Mouse (Mus musculus) layer of hippocampus, postnatal 10 days (tissue): ENCODE results near the gene Apela. TPM values are rescaled to one million over a fixed set of nuclear protein-coding genes. Genes with fewer than 3 reads are reported as not detected.

Experiments
- DNase-seq, 2 experiments: peaks; one replicate each; pipeline ENCODE4 v3.0.0; 2021; ENCODE audit warnings: low spot score in 2 of 2
- long read RNA-seq: library from polyadenylated mRNA; stranded (forward); transcript quantifications from one replicate; pipeline ENCODE4 v2.0.0, GENCODE M21; 2023
- total RNA-seq, 2 experiments: library from RNA; stranded (reverse); gene quantifications; 2 replicates each; pipeline ENCODE4 v1.2.3; 2021

The Apela gene
- total RNA-seq, result not detected
- long read RNA-seq, result 0 reads

GRCm38 (mm10) chr8:65037117-65037533, at the start of gene Apela:
Gene Apela, minus strand, starts transcription at chr8:65037336.
- no peak for DNase-seq

- DNase-seq, result no peak
Measured at GRCm38 (mm10) chr8:65085680-65086079, 48.5 kb upstream of the Apela start.

DNA sequence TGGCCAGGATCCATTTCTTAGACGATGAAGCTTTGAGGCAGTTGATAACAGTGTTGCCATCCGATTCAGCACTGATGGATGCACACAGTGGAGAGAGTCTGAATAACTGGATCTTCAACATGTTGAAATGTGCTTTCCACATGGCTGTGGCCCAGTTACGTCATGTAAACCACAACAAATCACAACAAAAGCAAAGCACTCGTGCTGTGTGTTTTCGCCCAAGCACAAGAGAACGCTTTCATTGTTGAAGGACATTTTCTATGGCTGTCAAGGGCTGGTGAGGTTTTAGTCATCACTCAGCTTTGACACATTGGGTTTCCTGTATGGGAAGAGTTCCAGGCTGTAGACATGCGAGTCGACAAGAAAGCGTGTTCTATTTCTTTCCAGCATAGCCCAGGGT, 43.6 kb upstream of the Apela start:
- DNase-seq, result no peak

- no peak for DNase-seq
Measured at GRCm38 (mm10) chr8:65074733-65075132, 37.6 kb upstream of the Apela start, which contains the start of gene Gm10663. Gene Gm10663, plus strand, starts transcription at chr8:65075033.

DNA sequence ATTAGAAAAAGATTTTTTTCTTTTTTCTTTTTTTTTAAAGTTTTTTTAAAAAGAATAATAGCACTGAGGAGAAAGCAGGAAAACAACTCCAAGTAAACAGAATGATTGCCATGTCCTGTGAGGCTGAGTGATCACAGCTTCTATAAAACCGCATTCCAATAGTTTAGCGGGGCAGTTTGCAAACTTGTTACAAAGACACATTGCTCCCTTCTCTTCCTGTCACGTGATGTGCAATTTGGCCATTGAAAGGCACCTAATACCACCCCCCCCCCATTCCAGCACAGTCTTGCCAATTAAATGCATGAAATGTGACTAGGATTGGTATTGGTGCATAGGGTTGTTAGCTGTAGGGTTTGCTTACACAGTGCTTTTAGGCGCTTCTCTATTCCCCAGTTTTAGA, 33.9 kb upstream of the Apela start:
- DNase-seq, result no peak

- no peak for DNase-seq
Measured at GRCm38 (mm10) chr8:65068473-65068819, 31.3 kb upstream of the Apela start.

DNA sequence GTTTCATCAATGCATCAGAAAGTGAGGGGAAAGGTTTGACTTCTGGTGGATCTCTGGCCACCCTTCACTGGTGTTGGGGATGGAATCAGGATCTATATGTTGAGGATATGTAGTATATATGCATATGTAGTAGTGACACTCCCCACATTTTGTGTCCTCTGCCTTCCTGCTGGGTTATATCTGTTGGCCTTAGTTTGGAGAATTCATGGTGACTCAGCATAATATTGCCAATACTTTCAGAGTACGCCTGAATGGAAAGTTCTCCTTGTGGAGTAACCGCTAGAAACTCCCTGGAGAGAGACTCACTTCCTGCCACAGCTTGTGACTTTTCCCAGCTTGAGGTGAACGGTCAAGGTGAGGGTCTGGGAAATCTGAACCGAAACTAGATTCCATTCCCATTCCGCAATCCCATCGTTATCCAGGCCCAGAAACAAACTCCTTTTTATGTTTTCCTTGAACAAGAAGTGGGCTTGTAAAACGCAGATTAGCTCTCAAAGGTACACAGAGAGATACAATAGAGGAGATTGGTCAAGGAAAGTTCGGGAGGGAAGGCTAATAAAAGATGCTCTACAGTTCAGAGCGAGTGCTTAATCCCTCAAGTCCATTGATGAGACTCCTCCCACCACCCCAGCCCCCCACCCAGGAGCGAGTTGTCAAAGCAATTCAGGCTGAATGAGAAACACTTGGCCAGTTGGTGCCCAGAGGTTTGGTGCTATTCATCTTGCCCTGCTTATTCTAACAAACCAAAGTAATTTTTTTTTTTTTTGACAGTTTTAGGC, 30.7 kb upstream of the Apela start:
- DNase-seq, result no peak

DNA sequence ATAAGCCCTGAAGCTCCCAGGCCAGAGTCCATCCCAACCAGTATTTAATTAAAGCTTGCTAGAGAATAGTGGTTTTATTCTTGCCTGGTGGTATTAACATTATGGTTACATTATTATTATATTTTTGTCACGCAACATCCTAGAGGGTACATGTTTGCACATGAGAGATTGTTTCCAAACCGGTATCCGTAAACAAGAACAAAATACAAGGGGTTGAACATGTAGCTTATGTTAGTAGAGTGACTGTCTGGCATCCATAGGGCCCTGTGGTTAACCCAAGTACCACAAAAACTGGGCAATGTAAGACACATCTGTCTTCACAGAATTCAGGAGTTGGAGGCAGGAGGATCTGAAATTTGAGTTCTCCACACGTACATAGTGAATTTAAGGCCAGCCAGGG, 29.9 kb upstream of the Apela start:
- no peak for DNase-seq

- no peak for DNase-seq
Measured at GRCm38 (mm10) chr8:65065622-65066021, 28.5 kb upstream of the Apela start.

- no peak for DNase-seq
Measured at GRCm38 (mm10) chr8:65064071-65064470, 26.9 kb upstream of the Apela start.

- DNase-seq, result no peak
Measured at GRCm38 (mm10) chr8:65062195-65062594, 25.1 kb upstream of the Apela start.

- no peak for DNase-seq
Measured at GRCm38 (mm10) chr8:65056722-65057121, 19.6 kb upstream of the Apela start.

DNA sequence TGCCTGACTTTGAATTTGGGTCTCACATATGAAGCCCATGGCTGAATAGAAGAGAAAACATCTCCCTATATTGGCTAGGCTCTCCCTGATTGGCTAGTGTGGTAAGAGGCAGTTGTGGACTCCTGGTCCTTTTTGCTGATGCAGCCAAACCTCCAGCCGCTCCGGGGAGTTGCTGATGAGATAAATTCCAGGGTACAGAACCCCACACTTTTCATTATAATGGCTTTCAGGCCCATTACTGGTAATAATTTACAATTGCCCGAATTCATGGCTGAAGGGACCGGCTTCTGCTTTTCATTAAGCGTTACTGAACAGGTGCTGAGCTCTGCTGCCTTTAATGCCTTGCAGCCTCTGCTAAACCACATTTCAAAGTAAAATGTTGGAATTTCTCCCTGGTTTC, 16.8 kb upstream of the Apela start:
- DNase-seq, result no peak

DNA sequence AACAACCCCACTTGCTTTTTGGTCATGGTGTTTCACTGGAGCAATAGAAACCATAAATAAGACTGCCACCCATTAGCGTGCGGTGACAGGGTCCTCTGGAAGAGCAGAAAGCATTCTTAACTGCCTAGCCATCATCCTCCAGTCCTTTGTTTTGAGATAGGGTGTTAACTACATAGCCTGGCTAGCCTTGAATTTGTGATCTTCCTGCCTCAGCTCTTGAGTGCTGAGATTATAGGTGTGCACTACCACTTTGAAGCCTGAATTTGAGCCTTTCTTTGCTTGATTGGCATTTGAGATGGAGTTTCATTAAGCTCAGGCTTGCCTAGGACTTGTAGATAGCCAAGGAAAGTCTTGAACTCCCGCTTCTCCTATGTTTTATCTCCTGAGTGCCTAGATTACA, 16.4 kb upstream of the Apela start:
- no peak for DNase-seq

DNA sequence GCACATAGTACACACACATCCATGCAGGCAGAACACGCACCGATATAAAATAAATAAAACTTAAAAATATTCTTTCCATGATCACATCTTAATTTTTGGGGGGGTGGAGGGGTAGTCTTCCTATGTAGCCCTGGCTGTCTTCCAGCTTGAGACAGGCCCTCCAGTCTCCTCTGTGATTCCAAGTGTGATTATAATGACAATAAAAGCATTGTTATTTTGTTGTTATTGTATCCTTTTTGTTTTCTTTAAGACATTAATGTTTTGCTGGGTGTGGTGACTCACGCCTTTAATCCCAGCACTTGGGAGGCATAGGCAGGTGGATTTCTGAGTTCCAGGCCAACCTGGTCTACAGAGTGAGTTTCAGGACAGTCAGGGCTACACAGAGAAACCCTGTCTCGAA, 10.7 kb upstream of the Apela start:
- DNase-seq, result no peak

DNA sequence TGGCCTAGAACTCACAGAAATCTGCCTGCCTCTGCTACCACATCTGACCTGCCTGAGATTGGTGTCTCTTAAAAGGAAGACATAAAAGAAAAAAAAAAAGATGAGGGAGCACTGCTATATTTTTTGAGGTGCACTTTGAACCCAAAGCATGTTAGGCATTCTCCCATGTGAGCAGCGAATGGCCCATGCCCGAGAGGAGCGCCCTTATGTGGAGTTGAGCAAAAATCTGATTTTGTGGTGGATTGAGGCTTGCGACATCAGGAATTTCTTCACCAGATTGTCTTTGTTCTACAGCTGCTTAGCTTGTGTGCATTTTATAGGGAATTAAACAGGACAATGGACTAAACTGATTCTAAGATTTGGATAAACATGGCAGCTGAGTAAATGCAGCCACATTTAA, 10.1 kb upstream of the Apela start:
- DNase-seq, result no peak

GRCm38 (mm10) chr8:65046565-65046964, 9.4 kb upstream of the Apela start:
- DNase-seq, result no peak

GRCm38 (mm10) chr8:65034136-65034535, 3.0 kb downstream of the Apela start:
- DNase-seq, result no peak

DNA sequence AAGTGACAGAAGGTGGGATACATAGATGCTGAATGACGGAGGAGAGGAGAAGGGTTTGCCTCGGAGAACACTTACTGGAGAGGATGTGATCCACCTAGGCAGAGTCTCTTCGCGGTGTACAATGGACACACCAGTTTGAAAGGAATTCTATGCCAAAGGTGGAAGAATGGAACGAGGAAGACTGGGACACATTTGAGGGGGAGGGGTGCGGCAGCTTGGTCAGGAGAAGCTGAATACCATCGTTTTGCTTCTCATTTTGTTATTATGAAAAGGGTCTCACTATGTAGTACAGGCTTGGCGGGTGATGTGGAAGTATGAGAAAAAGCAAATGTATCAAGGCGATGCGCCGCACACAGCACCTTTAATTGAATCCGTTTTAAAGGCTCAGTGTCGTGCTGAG, 4.1 kb downstream of the Apela start:
- DNase-seq, result no peak

DNA sequence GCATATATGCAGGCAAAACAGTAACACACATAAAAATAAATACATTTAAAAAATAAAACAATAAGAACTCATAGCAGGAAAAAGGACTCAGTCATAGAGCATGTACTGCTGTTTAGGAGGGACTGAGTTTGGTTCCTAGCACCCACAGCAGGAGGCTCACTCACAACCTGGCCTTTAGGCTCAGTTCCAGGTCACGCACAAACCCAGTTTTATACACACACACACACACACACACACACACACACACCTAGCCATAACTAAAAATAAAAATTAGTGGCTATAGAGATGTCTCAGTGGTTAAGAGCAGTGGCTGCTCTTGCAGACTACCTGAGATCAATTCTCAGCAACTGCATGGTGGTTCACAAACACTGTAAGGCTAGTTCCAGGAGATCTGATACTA, 5.0 kb downstream of the Apela start:
- no peak for DNase-seq

GRCm38 (mm10) chr8:65030735-65031485, 6.2 kb downstream of the Apela start:
- DNase-seq, result no peak

- no peak for DNase-seq
Measured at GRCm38 (mm10) chr8:65029776-65030175, 7.4 kb downstream of the Apela start.
